Mouse (Mus musculus) stomach, postnatal 0 days (tissue): ENCODE data around the gene Arhgap17.

ENCODE experiments used
- CTCF ChIP-seq: IDR thresholded peaks from 2 replicates; pipeline ENCODE4 v1.5.1; 2016; ENCODE audit warnings: antibody characterized with exemption, low read depth, mild to moderate bottlenecking, moderate library complexity
- EP300 ChIP-seq: optimal IDR thresholded peaks from 2 replicates; pipeline ENCODE3; 2016; ENCODE audit warnings: antibody characterized with exemption

DNA sequence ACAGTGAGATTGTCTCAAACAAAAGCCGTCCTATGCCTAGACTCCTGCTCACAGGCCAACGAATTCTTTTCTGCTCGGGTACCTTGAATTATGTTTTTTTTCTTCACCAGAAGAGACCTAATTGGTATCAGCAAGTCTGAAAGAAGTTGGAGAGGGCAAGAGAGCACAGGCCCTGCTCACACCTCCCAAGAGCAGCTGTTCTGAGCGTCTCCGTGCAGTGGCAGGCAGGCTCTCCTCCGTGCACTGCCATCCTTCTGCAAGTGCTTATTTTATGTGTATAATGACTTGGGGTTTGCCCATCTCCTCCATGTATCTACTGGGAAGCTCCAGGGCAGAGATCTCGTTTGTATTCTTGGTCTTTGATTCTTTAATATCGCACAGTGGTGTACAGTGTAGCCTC is 2.9 kb downstream of the Arhgap17 start:
- TF ChIP-seq EP300: no peak
- TF ChIP-seq CTCF: no peak
